Mouse (Mus musculus) ES-CJ7 (cell line): ENCODE data around the gene Cd8a.
"Not testable (repeated sequence)": the region's sequence is repeated elsewhere in the genome, so short reads cannot be mapped to it uniquely, and the experiment has no call there.

Source experiments
- DNase-seq: peaks from one replicate; pipeline ENCODE4 v3.0.0; 2011; ENCODE audit warnings: low read depth, low spot score

Cd8a gene

GRCm38 (mm10) chr6:71373249-71373775 is at the start of gene Cd8a:
Gene Cd8a (plus strand): TSS chr6:71373427.
- no peak for DNase-seq

- DNase-seq: no peak
Measured at GRCm38 (mm10) chr6:71324816-71325215, 48.4 kb upstream of the Cd8a start.

- DNase-seq: no peak
Measured at GRCm38 (mm10) chr6:71329881-71330280, 43.3 kb upstream of the Cd8a start.

- DNase-seq: no peak
Measured at GRCm38 (mm10) chr6:71330486-71330885, 42.7 kb upstream of the Cd8a start.

GRCm38 (mm10) chr6:71331491-71331890 is 41.7 kb upstream of the Cd8a start:
- not testable (repeated sequence) for DNase-seq

- DNase-seq: no peak
Measured at GRCm38 (mm10) chr6:71332236-71332965, 40.8 kb upstream of the Cd8a start.

- DNase-seq: no peak
Measured at GRCm38 (mm10) chr6:71333031-71333430, 40.2 kb upstream of the Cd8a start.

GRCm38 (mm10) chr6:71333578-71334273 is 39.5 kb upstream of the Cd8a start:
- no peak for DNase-seq

- DNase-seq: no peak
Measured at GRCm38 (mm10) chr6:71337666-71338065, 35.6 kb upstream of the Cd8a start.

- no peak for DNase-seq
Measured at GRCm38 (mm10) chr6:71338941-71339340, 34.3 kb upstream of the Cd8a start.

GRCm38 (mm10) chr6:71339351-71339750 is 33.9 kb upstream of the Cd8a start:
- no peak for DNase-seq

GRCm38 (mm10) chr6:71341179-71341578 is 32.0 kb upstream of the Cd8a start:
- DNase-seq: no peak

GRCm38 (mm10) chr6:71348006-71348405 is 25.2 kb upstream of the Cd8a start:
- peak; percentile 49 for DNase-seq

- no peak for DNase-seq
Measured at GRCm38 (mm10) chr6:71351201-71351600, 22.0 kb upstream of the Cd8a start.

- DNase-seq: no peak
Measured at GRCm38 (mm10) chr6:71352201-71352600, 21.0 kb upstream of the Cd8a start.

- DNase-seq: no peak
Measured at GRCm38 (mm10) chr6:71352866-71353427, 20.3 kb upstream of the Cd8a start.

- no peak for DNase-seq
Measured at GRCm38 (mm10) chr6:71353722-71354121, 19.5 kb upstream of the Cd8a start.

GRCm38 (mm10) chr6:71357493-71357892 is 15.7 kb upstream of the Cd8a start:
- no peak for DNase-seq

GRCm38 (mm10) chr6:71360221-71360620 is 13.0 kb upstream of the Cd8a start:
- no peak for DNase-seq

GRCm38 (mm10) chr6:71360751-71361150 is 12.5 kb upstream of the Cd8a start:
- no peak for DNase-seq

- DNase-seq: no peak
Measured at GRCm38 (mm10) chr6:71361156-71361670, 12.0 kb upstream of the Cd8a start.

- no peak for DNase-seq
Measured at GRCm38 (mm10) chr6:71363995-71364394, 9.2 kb upstream of the Cd8a start.
